In genomic region chr4:99650945-99651690, GRCm38 (mm10) we compare ENCODE assay signal across 8 mouse cellular contexts. TPM values are rescaled to one million over a fixed set of nuclear protein-coding genes. Genes with fewer than 3 reads are reported as not detected.
DNase-seq lines count a peak whose midpoint lies in the region; ATAC-seq and TF ChIP-seq lines count a peak whose summit lies in the region.
"Had no signal": no experiment of that assay in that cellular context is flagged by ENCODE, and none has a peak within 500 bp of the region (broad histone marks: within the 10 kb centered on the region; RNA-seq: fewer than 3 reads in every experiment).

No protein-coding gene starts in this region.

- H3K27ac ChIP-seq in lung, embryonic 16.5 days (ENCODE audit: low read length), result no peak overlapping the region
- no peak overlapping the region for H3K27ac ChIP-seq in forebrain, embryonic 10.5 days
- 0 out of 2 replicates have a peak overlapping the region, but pooled peaks have one; percentile 28 for H3K27ac ChIP-seq in hindbrain, embryonic 14.5 days
- H3K27ac ChIP-seq in neural tube, embryonic 13.5 days (replicated peaks), result peak overlapping the region; percentile 67

- 1% methylated on average over 59 of the region's 59 CpGs for WGBS in lung, embryonic 16.5 days
- 4% methylated on average over 59 of the region's 59 CpGs for WGBS in lung, adult 2 months
- WGBS in forebrain, embryonic 10.5 days, result 2% methylated on average over 59 of the region's 59 CpGs
- WGBS in hindbrain, embryonic 14.5 days, result 3% methylated on average over 54 of the region's 59 CpGs
- 1% methylated on average over 59 of the region's 59 CpGs for WGBS in neural tube, embryonic 13.5 days

- H3K4me3 ChIP-seq in lung, embryonic 16.5 days (ENCODE audit: low read length), result peak overlapping the region; percentile 34
- H3K4me3 ChIP-seq in lung, adult 2 months (replicated peaks; ENCODE audit: extremely low read depth, low read depth, low read length), result no peak overlapping the region
- peak overlapping the region; percentile 33 for H3K4me3 ChIP-seq in forebrain, embryonic 10.5 days
- peak overlapping the region; percentile 18 for H3K4me3 ChIP-seq in hindbrain, embryonic 14.5 days (replicated peaks; ENCODE audit: low read length)
- H3K4me3 ChIP-seq in neural tube, embryonic 13.5 days, result peak overlapping the region; percentile 28

- DNase-seq in lung, adult 2 months, result no peak
- peak; percentile 54 for DNase-seq in forebrain, embryonic 10.5 days (ENCODE audit: extremely low spot score, low spot score)
- DNase-seq in hindbrain, embryonic 14.5 days (ENCODE audit: low spot score), result no peak
- no peak for DNase-seq in layer of hippocampus, adult 8-10 months (ENCODE audit: low spot score in 2 of 2)

- H3K4me1 ChIP-seq in lung, embryonic 16.5 days (replicated peaks; ENCODE audit: control insufficient read depth, insufficient read depth, low read length), result peaks cover 10% of the 10 kb centered on the region
- H3K4me1 ChIP-seq in lung, adult 2 months (ENCODE audit: control insufficient read depth, insufficient read depth, low read length), result no peaks in the 10 kb centered on the region; the same call in none of the 2 replicates
- H3K4me1 ChIP-seq in forebrain, embryonic 10.5 days, result peaks cover 36% of the 10 kb centered on the region
- H3K4me1 ChIP-seq in hindbrain, embryonic 14.5 days (replicated peaks; ENCODE audit: control insufficient read depth, insufficient read depth, low read length), result no peaks in the 10 kb centered on the region
- peaks cover 15% of the 10 kb centered on the region; the same call in 1 of the 2 replicates for H3K4me1 ChIP-seq in neural tube, embryonic 13.5 days (replicated peaks)

- no peak for TF ChIP-seq POLR2A in lung, adult 2 months (IDR thresholded peaks at IDR 0.05; ENCODE audit: borderline replicate concordance, extremely low read depth, low read depth, low read length)

- no peak for TF ChIP-seq CTCF in lung, adult 2 months (IDR thresholded peaks at IDR 0.05; ENCODE audit: insufficient read depth, low read length)

- H3K9me3 ChIP-seq in lung, embryonic 16.5 days (ENCODE audit: control insufficient read depth, low read length), result no peaks in the 10 kb centered on the region
- H3K9me3 ChIP-seq in forebrain, embryonic 10.5 days, result no peaks in the 10 kb centered on the region
- no peaks in the 10 kb centered on the region for H3K9me3 ChIP-seq in hindbrain, embryonic 14.5 days (ENCODE audit: control insufficient read depth, low read length)
- no peaks in the 10 kb centered on the region for H3K9me3 ChIP-seq in neural tube, embryonic 13.5 days

- no peaks in the 10 kb centered on the region for H3K36me3 ChIP-seq in lung, embryonic 16.5 days (ENCODE audit: control insufficient read depth, insufficient read depth, low read length)
- no peaks in the 10 kb centered on the region for H3K36me3 ChIP-seq in forebrain, embryonic 10.5 days (replicated peaks)
- no peaks in the 10 kb centered on the region for H3K36me3 ChIP-seq in hindbrain, embryonic 14.5 days (replicated peaks; ENCODE audit: control insufficient read depth, insufficient read depth)
- H3K36me3 ChIP-seq in neural tube, embryonic 13.5 days, result no peaks in the 10 kb centered on the region

- H3K27me3 ChIP-seq in lung, embryonic 16.5 days (ENCODE audit: control insufficient read depth, insufficient read depth, low read depth, low read length), result peaks cover 91% of the 10 kb centered on the region
- H3K27me3 ChIP-seq in forebrain, embryonic 10.5 days (ENCODE audit: poor library complexity, severe bottlenecking), result peaks cover 99% of the 10 kb centered on the region
- H3K27me3 ChIP-seq in hindbrain, embryonic 14.5 days (ENCODE audit: control insufficient read depth, insufficient read depth, low read length), result peaks cover 94% of the 10 kb centered on the region
- peaks cover 98% of the 10 kb centered on the region for H3K27me3 ChIP-seq in neural tube, embryonic 13.5 days

- no peak overlapping the region for H3K9ac ChIP-seq in lung, embryonic 16.5 days (ENCODE audit: low read length)
- H3K9ac ChIP-seq in hindbrain, embryonic 14.5 days, result no peak overlapping the region; the same call in 1 of the 2 replicates
- peak overlapping the region; percentile 54; the same call in 1 of the 2 replicates for H3K9ac ChIP-seq in neural tube, embryonic 13.5 days

- ATAC-seq in lung, embryonic 16.5 days (ENCODE audit: low read depth), result no peak
- 0 out of 2 replicates have a peak, but pooled peaks have one; percentile 19 for ATAC-seq in hindbrain, embryonic 14.5 days (ENCODE audit: low FRiP score)
- no peak for ATAC-seq in neural tube, embryonic 13.5 days (ENCODE audit: low read depth)
- ATAC-seq in erythroid progenitor cell, adult 5-6 weeks (replicated peaks; ENCODE audit: low FRiP score, poor library complexity, severe bottlenecking), result no peak

- peak overlapping the region; percentile 41 for H3K4me2 ChIP-seq in lung, embryonic 16.5 days (ENCODE audit: low read depth, low read length)
- peak overlapping the region; percentile 37 for H3K4me2 ChIP-seq in hindbrain, embryonic 14.5 days (replicated peaks)
- H3K4me2 ChIP-seq in neural tube, embryonic 13.5 days, result peak overlapping the region; percentile 47

RNA-seq across cellular contexts. Expression of gene Foxd3, which starts 5.0 kb away (rescaled TPM):
- 0.13 TPM in 1 of 2 replicates, not detected in the other for polyA plus RNA-seq in lung, embryonic 16.5 days (2015; fragmentation: Nextera tagmentation; extraction: Ambion mirVana)
- polyA plus RNA-seq in lung, adult 2 months (2012; rRNA removed), result 0.28 and 0.62 TPM in 2 replicates
- polyA plus RNA-seq in forebrain, embryonic 10.5 days (2016; fragmentation: Nextera tagmentation; extraction: Ambion mirVana), result 0.07 and 0.11 TPM in 2 replicates
- 1.5 and 1.8 TPM in 2 replicates for polyA plus RNA-seq in hindbrain, embryonic 14.5 days (2014; fragmentation: Nextera tagmentation; extraction: Ambion mirVana)
- polyA plus RNA-seq in neural tube, embryonic 13.5 days (2015; fragmentation: Nextera tagmentation; extraction: Ambion mirVana), result 3.7 and 3.8 TPM in 2 replicates
- total RNA-seq in layer of hippocampus, adult 8-10 months (2022), result not detected
- total RNA-seq in erythroid progenitor cell, adult 5-6 weeks (2015; ENCODE audit: low replicate concordance), result not detected in 2 replicates
- total RNA-seq in erythroid progenitor cell, adult 5-6 weeks (2017; ENCODE audit: low replicate concordance), result not detected in 2 replicates
- total RNA-seq: layer of hippocampus, postnatal 14 days had no signal

Comparison
In these comparisons a context has a peak if more than half of its experiments do, and no peak if none do; other contexts are left out.
1. H3K27ac ChIP-seq: peak in hindbrain, embryonic 14.5 days (single experiment) and neural tube, embryonic 13.5 days (single experiment); none in lung, embryonic 16.5 days (single experiment) and forebrain, embryonic 10.5 days (single experiment).
2. Peak in every context shown above with its lines, with median percentiles within 50 percentile points of each other: H3K4me2 ChIP-seq.